Mouse (Mus musculus) neural tube, embryonic 12.5 days (tissue): ENCODE results near the gene Ddx31. TPM values are rescaled to one million over a fixed set of nuclear protein-coding genes. Genes with fewer than 3 reads are reported as not detected.
A peak's percentile ranks its signal among the peaks of the same experiment; 100 is the strongest.

Experiments used
- ATAC-seq: fragments of 200-750 bp; cut with Nextera tagmentation; 2 replicates; pipeline ENCODE4 v1.8.0; 2017; ENCODE audit warnings: low read depth, mild to moderate bottlenecking, moderate TSS enrichment, moderate library complexity; ENCODE audit not compliant: low FRiP score
- H3K27ac ChIP-seq: fragments of 300-500 bp; sonication (generic); 2 replicates; pipeline ENCODE4 v1.5.1; 2016
- H3K27me3 ChIP-seq: fragments of 300-500 bp; sonication (generic); replicated peaks from 2 replicates; pipeline ENCODE4 v1.6.1; 2016; ENCODE audit warnings: mild to moderate bottlenecking
- H3K36me3 ChIP-seq: fragments of 300-500 bp; sonication (generic); 2 replicates; pipeline ENCODE4 v1.6.1; 2016; ENCODE audit warnings: mild to moderate bottlenecking
- H3K4me1 ChIP-seq: fragments of 300-500 bp; sonication (generic); 2 replicates; pipeline ENCODE4 v1.6.1; 2016
- H3K4me2 ChIP-seq: fragments of 300-500 bp; sonication (generic); replicated peaks from 2 replicates; pipeline ENCODE4 v1.6.1; 2016; ENCODE audit warnings: mild to moderate bottlenecking
- H3K4me3 ChIP-seq: fragments of 300-500 bp; sonication (generic); 2 replicates; pipeline ENCODE4 v1.5.1; 2016
- H3K9ac ChIP-seq: fragments of 300-500 bp; sonication (generic); 2 replicates; pipeline ENCODE4 v1.6.1; 2016; ENCODE audit warnings: mild to moderate bottlenecking
- H3K9me3 ChIP-seq: fragments of 300-500 bp; sonication (generic); 2 replicates; pipeline ENCODE4 v1.6.1; 2016; ENCODE audit warnings: mild to moderate bottlenecking
- WGBS: fragments of 180-500 bp; shearing (Covaris S2); methylation state at CpG from one replicate; pipeline ENCODE4 v1.1.7; 2016; 5-methylcytosine and 5-hydroxymethylcytosine counted together
- polyA plus RNA-seq: library from polyadenylated mRNA; unstranded; fragments of >200 nt; fragmentation: Nextera tagmentation; extraction: Ambion mirVana; gene quantifications from 2 replicates; pipeline ENCODE4 v1.2.1, GENCODE M21; 2016

Gene Ddx31
- polyA plus RNA-seq, 1 experiment from 2014 or later = 15.3 TPM

- no peak for ATAC-seq
- Histone ChIP-seq H3K27ac (no peak overlapping the region), H3K9ac (0 out of 2 replicates have a peak overlapping the region, but pooled peaks have one; percentile 5), H3K36me3 (no peaks in the 10 kb centered on the region), H3K4me1 (peaks cover 30% of the 10 kb centered on the region), H3K4me2 (peak overlapping the region; percentile 28; the same call in 1 of the 2 replicates), H3K4me3 (peak overlapping the region; percentile 20), H3K9me3 (no peaks in the 10 kb centered on the region), H3K27me3 (peaks cover 96% of the 10 kb centered on the region)
- WGBS = under 1% methylated on average over 50 of the region's 50 CpGs
These were observed 75.7 kb downstream of the Ddx31 start for GRCm38 (mm10) chr2:28915768-28916512.

GRCm38 (mm10) chr2:28916513-28916865 is 76.3 kb downstream of the Ddx31 start, which contains the start of gene Barhl1:
TSS of gene Barhl1 (minus strand) at chr2:28916668.
- Histone ChIP-seq H3K4me2 (peak within 1 kb of the TSS; percentile 57), H3K27ac (0 out of 2 replicates have a peak within 1 kb of the TSS, but pooled peaks have one; percentile 7), H3K4me3 (peak within 1 kb of the TSS; percentile 32), H3K4me1 (peaks cover 24% of the 10 kb centered on the region), H3K27me3 (peaks cover 96% of the 10 kb centered on the region), H3K9me3 (no peaks in the 10 kb centered on the region), H3K36me3 (no peaks in the 10 kb centered on the region), H3K9ac (0 out of 2 replicates have a peak within 1 kb of the TSS, but pooled peaks have one; percentile 29)
- ATAC-seq = no peak
- WGBS = 1% methylated on average over 18 of the region's 18 CpGs

- Histone ChIP-seq H3K4me2 (peak overlapping the region; percentile 57), H3K9ac (no peak overlapping the region), H3K9me3 (no peaks in the 10 kb centered on the region), H3K4me1 (peaks cover 18% of the 10 kb centered on the region), H3K27me3 (peaks cover 96% of the 10 kb centered on the region), H3K36me3 (no peaks in the 10 kb centered on the region), H3K4me3 (peak overlapping the region; percentile 32), H3K27ac (0 out of 2 replicates have a peak overlapping the region, but pooled peaks have one; percentile 7)
- 3% methylated on average over 11 of the region's 11 CpGs for WGBS
- no peak for ATAC-seq
These were observed 76.9 kb downstream of the Ddx31 start for GRCm38 (mm10) chr2:28917156-28917517.

GRCm38 (mm10) chr2:28917518-28918361 is 77.5 kb downstream of the Ddx31 start:
- Histone ChIP-seq H3K9ac (peak overlapping the region; percentile 29; the same call in 1 of the 2 replicates), H3K4me2 (peak overlapping the region; percentile 57), H3K4me3 (peak overlapping the region; percentile 32), H3K36me3 (no peaks in the 10 kb centered on the region), H3K9me3 (no peaks in the 10 kb centered on the region), H3K27ac (0 out of 2 replicates have a peak overlapping the region, but pooled peaks have one; percentile 7), H3K4me1 (peaks cover 13% of the 10 kb centered on the region), H3K27me3 (peaks cover 96% of the 10 kb centered on the region)
- WGBS = under 1% methylated on average over 73 of the region's 73 CpGs
- peak; percentile 44; the same call in 1 of the 2 replicates for ATAC-seq

GRCm38 (mm10) chr2:28919001-28919400 is 78.8 kb downstream of the Ddx31 start:
- 0% methylated on average over 4 of the region's 4 CpGs for WGBS

GRCm38 (mm10) chr2:28923912-28924311 is 83.7 kb downstream of the Ddx31 start:
- peak; percentile 63; the same call in 1 of the 2 replicates for ATAC-seq
- WGBS = under 1% methylated on average over 4 of the region's 4 CpGs

More at GRCm38 (mm10) chr2:28919001-28919400, 78.8 kb downstream of the Ddx31 start:
- no peak for ATAC-seq
- H3K27ac ChIP-seq = no peak overlapping the region
- peaks cover 13% of the 10 kb centered on the region for H3K4me1 ChIP-seq
- no peak overlapping the region for H3K4me2 ChIP-seq
- H3K9ac ChIP-seq = no peak overlapping the region
- no peak overlapping the region for H3K4me3 ChIP-seq
- peaks cover 94% of the 10 kb centered on the region for H3K27me3 ChIP-seq
- no peaks in the 10 kb centered on the region for H3K36me3 ChIP-seq
- H3K9me3 ChIP-seq = no peaks in the 10 kb centered on the region

GRCm38 (mm10) chr2:28930571-28930970 is 90.4 kb downstream of the Ddx31 start:
- H3K27me3 ChIP-seq = peaks cover 29% of the 10 kb centered on the region
- no peaks in the 10 kb centered on the region for H3K4me1 ChIP-seq
- WGBS = 95% methylated on average over 3 of the region's 3 CpGs
- H3K9ac ChIP-seq = no peak overlapping the region
- no peak overlapping the region for H3K4me3 ChIP-seq
- H3K9me3 ChIP-seq = no peaks in the 10 kb centered on the region
- no peak for ATAC-seq
- no peak overlapping the region for H3K4me2 ChIP-seq
- no peaks in the 10 kb centered on the region for H3K36me3 ChIP-seq
- H3K27ac ChIP-seq = no peak overlapping the region

More at GRCm38 (mm10) chr2:28923912-28924311, 83.7 kb downstream of the Ddx31 start:
- H3K9me3 ChIP-seq = no peaks in the 10 kb centered on the region
- H3K36me3 ChIP-seq = no peaks in the 10 kb centered on the region
- H3K4me2 ChIP-seq = no peak overlapping the region
- peaks cover 76% of the 10 kb centered on the region for H3K27me3 ChIP-seq
- H3K27ac ChIP-seq = no peak overlapping the region
- no peaks in the 10 kb centered on the region for H3K4me1 ChIP-seq
- H3K9ac ChIP-seq = no peak overlapping the region
- H3K4me3 ChIP-seq = no peak overlapping the region

- H3K27ac ChIP-seq = no peak overlapping the region
- no peak overlapping the region for H3K9ac ChIP-seq
- peaks cover 14% of the 10 kb centered on the region for H3K27me3 ChIP-seq
- no peak for ATAC-seq
- no peaks in the 10 kb centered on the region for H3K9me3 ChIP-seq
- no peak overlapping the region for H3K4me2 ChIP-seq
- no peaks in the 10 kb centered on the region for H3K36me3 ChIP-seq
- WGBS = 88% methylated on average over 7 of the region's 7 CpGs
- H3K4me3 ChIP-seq = no peak overlapping the region
- peaks cover 15% of the 10 kb centered on the region for H3K4me1 ChIP-seq
These were observed 98.8 kb downstream of the Ddx31 start for GRCm38 (mm10) chr2:28938997-28939396.

GRCm38 (mm10) chr2:28943666-28944516 is 103.7 kb downstream of the Ddx31 start:
- H3K27ac ChIP-seq = no peak overlapping the region
- peaks cover 24% of the 10 kb centered on the region for H3K4me1 ChIP-seq
- H3K4me2 ChIP-seq = peak overlapping the region; percentile 40
- WGBS = 18% methylated on average over 30 of the region's 30 CpGs
- H3K9ac ChIP-seq = no peak overlapping the region
- peaks cover 17% of the 10 kb centered on the region for H3K27me3 ChIP-seq
- no peak for ATAC-seq
- no peak overlapping the region for H3K4me3 ChIP-seq
- no peaks in the 10 kb centered on the region for H3K36me3 ChIP-seq
- H3K9me3 ChIP-seq = no peaks in the 10 kb centered on the region

- Histone ChIP-seq H3K9ac (no peak overlapping the region), H3K4me1 (peaks cover 24% of the 10 kb centered on the region), H3K27ac (no peak overlapping the region), H3K4me2 (no peak overlapping the region), H3K4me3 (no peak overlapping the region), H3K9me3 (no peaks in the 10 kb centered on the region), H3K27me3 (peaks cover 13% of the 10 kb centered on the region), H3K36me3 (no peaks in the 10 kb centered on the region)
- ATAC-seq = no peak
- WGBS = 57% methylated on average over 6 of the region's 6 CpGs
These were observed 105.2 kb downstream of the Ddx31 start for GRCm38 (mm10) chr2:28945388-28945787.

GRCm38 (mm10) chr2:28946312-28946711 is 106.1 kb downstream of the Ddx31 start:
- ATAC-seq = no peak
- Histone ChIP-seq H3K4me2 (no peak overlapping the region), H3K9ac (no peak overlapping the region), H3K27me3 (peaks cover 6% of the 10 kb centered on the region; the same call in 1 of the 2 replicates), H3K9me3 (no peaks in the 10 kb centered on the region), H3K4me1 (peaks cover 24% of the 10 kb centered on the region), H3K27ac (no peak overlapping the region), H3K36me3 (no peaks in the 10 kb centered on the region), H3K4me3 (no peak overlapping the region)
- 83% methylated on average over 3 of the region's 3 CpGs for WGBS
